Mouse (Mus musculus): ENCODE data around the gene Gm20388. TPM values are rescaled to one million over a fixed set of nuclear protein-coding genes. Genes with fewer than 3 reads are reported as not detected.
A peak's percentile ranks its signal among the peaks of the same experiment; 100 is the strongest.

The Gm20388 gene
- polyA plus RNA-seq, 1 experiment from 2014 or later, result not detected

DNA sequence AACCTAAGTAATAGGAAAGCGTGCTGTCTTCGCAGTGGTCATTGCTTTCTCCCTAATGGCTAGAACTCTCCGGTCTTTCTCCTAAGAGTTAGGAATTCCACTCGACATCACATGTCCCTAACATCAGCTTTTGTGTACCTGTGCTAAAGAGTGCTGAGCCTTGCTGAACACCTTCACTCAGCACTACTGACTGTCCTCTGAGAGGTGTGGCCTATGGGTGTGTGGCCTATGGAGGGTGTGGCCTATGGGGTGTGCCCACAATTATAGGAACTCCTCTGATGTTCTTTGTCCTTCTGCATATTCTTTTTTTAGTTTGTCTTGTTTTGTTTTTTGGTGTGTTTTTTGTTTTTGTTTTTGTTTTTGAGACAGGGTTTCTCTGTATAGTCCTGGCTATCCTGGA is 3835.8 kb downstream of the Gm20388 start:
- WGBS, result 89% methylated on average over 4 of the region's 4 CpGs
- Histone ChIP-seq H3K4me2 (replicated peaks; ENCODE audit: low read depth) (no peak overlapping the region), H3K27ac (replicated peaks) (no peak overlapping the region), H3K9ac (ENCODE audit: low read length) (no peak overlapping the region), H3K4me3 (ENCODE audit: low read depth, low read length) (no peak overlapping the region), H3K36me3 (ENCODE audit: control insufficient read depth, insufficient read depth, low read length) (no peaks in the 10 kb centered on the region), H3K9me3 (ENCODE audit: control insufficient read depth, low read length) (no peaks in the 10 kb centered on the region), H3K4me1 (replicated peaks; ENCODE audit: control insufficient read depth, insufficient read depth) (0 out of 2 replicates have a peak, but pooled peaks cover 4% of the 10 kb centered on the region), H3K27me3 (ENCODE audit: control insufficient read depth, insufficient read depth, low read length) (no peaks in the 10 kb centered on the region)
- TF ChIP-seq CTCF (IDR thresholded peaks at IDR 0.05; ENCODE audit: low read depth) (no peak), EP300 (optimal IDR thresholded peaks at IDR 0.05) (no peak)
- DNase-seq (ENCODE audit: low spot score), result no peak
- ATAC-seq (ENCODE audit: low FRiP score, low TSS enrichment), result peak; percentile 71; the same call in 1 of the 2 replicates

DNA sequence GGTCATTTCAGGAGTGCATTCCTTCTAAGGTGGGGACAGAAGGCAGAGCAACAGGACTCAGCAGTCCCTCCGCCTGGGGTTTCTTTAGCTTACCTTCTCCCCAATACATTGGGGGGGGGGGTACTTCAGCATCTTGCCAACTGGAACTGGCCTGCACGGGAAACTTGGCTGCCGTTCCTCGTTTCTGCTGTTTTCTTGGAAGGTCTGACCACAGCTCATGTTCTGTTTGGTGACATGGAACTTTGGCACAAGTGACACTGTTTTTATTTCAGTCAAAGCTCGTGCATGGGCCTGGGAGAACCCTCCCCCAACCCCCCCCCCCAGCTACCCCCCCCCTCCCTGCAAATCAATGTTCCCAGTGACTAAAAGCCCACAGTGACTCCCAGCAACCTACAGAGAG is 3837.1 kb downstream of the Gm20388 start:
- DNase-seq (ENCODE audit: low spot score), result no peak
- Histone ChIP-seq H3K4me2 (replicated peaks; ENCODE audit: low read depth) (no peak overlapping the region), H3K9ac (ENCODE audit: low read length) (no peak overlapping the region), H3K9me3 (ENCODE audit: control insufficient read depth, low read length) (no peaks in the 10 kb centered on the region), H3K27me3 (ENCODE audit: control insufficient read depth, insufficient read depth, low read length) (no peaks in the 10 kb centered on the region), H3K36me3 (ENCODE audit: control insufficient read depth, insufficient read depth, low read length) (no peaks in the 10 kb centered on the region), H3K4me3 (ENCODE audit: low read depth, low read length) (no peak overlapping the region), H3K27ac (replicated peaks) (no peak overlapping the region), H3K4me1 (replicated peaks; ENCODE audit: control insufficient read depth, insufficient read depth) (0 out of 2 replicates have a peak, but pooled peaks cover 6% of the 10 kb centered on the region)
- WGBS, result 28% methylated on average over 5 of the region's 5 CpGs
- no peak for ATAC-seq (ENCODE audit: low FRiP score, low TSS enrichment)
- no peak for TF ChIP-seq EP300 (optimal IDR thresholded peaks at IDR 0.05)
- TF ChIP-seq CTCF (IDR thresholded peaks at IDR 0.05; ENCODE audit: low read depth), result no peak

DNA sequence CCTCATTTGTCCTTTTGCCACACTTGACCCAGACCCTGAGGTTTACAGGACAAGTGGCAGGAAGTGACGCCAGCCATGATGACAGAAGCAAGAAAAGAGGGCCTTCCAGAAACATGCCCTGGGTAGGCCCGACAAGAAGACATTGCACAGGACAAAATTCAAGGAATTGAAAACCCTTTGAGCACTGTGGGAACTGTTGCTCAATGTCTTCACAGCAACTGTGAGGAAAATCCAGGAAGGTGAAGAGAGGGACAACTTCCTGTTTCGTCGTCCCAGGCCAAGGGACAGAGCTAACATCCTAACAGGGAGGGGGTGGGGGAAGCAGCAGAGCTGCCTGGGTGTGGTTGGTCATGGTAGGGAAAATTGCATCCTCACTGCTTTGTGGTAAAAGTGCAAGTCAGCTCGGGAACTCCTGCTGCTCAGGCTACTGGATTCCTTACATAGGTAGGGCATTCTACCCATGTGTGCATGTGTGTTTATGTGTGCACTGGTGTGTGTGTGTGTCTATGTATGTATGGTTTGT is 3839.6 kb downstream of the Gm20388 start:
- DNase-seq (ENCODE audit: low spot score) (no peak), ATAC-seq (ENCODE audit: low FRiP score, low TSS enrichment) (no peak)
- Histone ChIP-seq H3K4me2 (replicated peaks; ENCODE audit: low read depth) (no peak overlapping the region), H3K27me3 (ENCODE audit: control insufficient read depth, insufficient read depth, low read length) (no peaks in the 10 kb centered on the region), H3K27ac (replicated peaks) (no peak overlapping the region), H3K4me1 (replicated peaks; ENCODE audit: control insufficient read depth, insufficient read depth) (0 out of 2 replicates have a peak, but pooled peaks cover 6% of the 10 kb centered on the region), H3K4me3 (ENCODE audit: low read depth, low read length) (no peak overlapping the region), H3K9me3 (ENCODE audit: control insufficient read depth, low read length) (no peaks in the 10 kb centered on the region), H3K36me3 (ENCODE audit: control insufficient read depth, insufficient read depth, low read length) (no peaks in the 10 kb centered on the region), H3K9ac (ENCODE audit: low read length) (no peak overlapping the region)
- 59% methylated on average over 5 of the region's 5 CpGs for WGBS
- TF ChIP-seq EP300 (optimal IDR thresholded peaks at IDR 0.05) (no peak), CTCF (IDR thresholded peaks at IDR 0.05; ENCODE audit: low read depth) (no peak)

DNA sequence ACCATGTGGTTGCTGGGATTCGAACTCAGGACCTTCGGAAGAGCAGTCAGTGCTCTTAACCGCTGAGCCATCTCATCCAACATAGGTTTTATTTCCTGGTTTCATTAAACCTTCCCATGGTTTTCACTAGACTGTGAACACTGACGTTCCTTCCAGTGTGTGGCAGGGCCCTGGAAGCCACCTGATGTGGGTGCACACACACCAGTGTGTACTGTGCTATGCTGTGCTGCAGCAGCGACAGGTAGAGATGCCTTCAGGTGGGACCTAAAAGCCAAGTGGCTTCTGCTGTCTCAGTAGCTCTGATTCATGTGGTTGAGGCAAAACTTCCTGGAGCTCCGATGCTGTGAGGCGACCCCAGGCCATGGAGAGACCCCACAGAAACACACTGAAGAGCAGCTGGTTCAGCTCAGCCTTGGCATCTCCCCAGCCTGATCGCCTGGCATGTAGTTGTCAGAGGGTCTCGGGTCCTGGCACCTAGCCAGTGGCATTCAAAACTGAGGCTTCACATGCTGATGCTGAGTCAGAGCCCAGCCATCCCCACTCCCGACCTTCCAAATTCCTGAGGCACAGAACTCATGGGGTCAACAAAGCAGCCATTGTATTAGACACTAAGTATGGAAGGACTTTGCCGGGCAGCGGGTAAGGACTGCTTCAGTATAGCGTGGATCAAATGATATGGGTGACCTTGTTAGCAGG is 3842.3 kb downstream of the Gm20388 start:
- ATAC-seq (ENCODE audit: low FRiP score, low TSS enrichment) (no peak), DNase-seq (ENCODE audit: low spot score) (peak; percentile 46)
- no peak overlapping the region for H3K4me3 ChIP-seq (ENCODE audit: low read depth, low read length)
- no peaks in the 10 kb centered on the region for H3K27me3 ChIP-seq (ENCODE audit: control insufficient read depth, insufficient read depth, low read length)
- no peak overlapping the region for H3K4me2 ChIP-seq (replicated peaks; ENCODE audit: low read depth)
- TF ChIP-seq EP300 (optimal IDR thresholded peaks at IDR 0.05) (no peak), CTCF (IDR thresholded peaks at IDR 0.05; ENCODE audit: low read depth) (no peak)
- H3K4me1 ChIP-seq (replicated peaks; ENCODE audit: control insufficient read depth, insufficient read depth), result 0 out of 2 replicates have a peak, but pooled peaks cover 2% of the 10 kb centered on the region
- H3K27ac ChIP-seq (replicated peaks), result 0 out of 2 replicates have a peak overlapping the region, but pooled peaks have one; percentile 13
- no peak overlapping the region for H3K9ac ChIP-seq (ENCODE audit: low read length)
- no peaks in the 10 kb centered on the region for H3K9me3 ChIP-seq (ENCODE audit: control insufficient read depth, low read length)
- 56% methylated on average over 13 of the region's 13 CpGs for WGBS
- H3K36me3 ChIP-seq (ENCODE audit: control insufficient read depth, insufficient read depth, low read length), result no peaks in the 10 kb centered on the region

DNA sequence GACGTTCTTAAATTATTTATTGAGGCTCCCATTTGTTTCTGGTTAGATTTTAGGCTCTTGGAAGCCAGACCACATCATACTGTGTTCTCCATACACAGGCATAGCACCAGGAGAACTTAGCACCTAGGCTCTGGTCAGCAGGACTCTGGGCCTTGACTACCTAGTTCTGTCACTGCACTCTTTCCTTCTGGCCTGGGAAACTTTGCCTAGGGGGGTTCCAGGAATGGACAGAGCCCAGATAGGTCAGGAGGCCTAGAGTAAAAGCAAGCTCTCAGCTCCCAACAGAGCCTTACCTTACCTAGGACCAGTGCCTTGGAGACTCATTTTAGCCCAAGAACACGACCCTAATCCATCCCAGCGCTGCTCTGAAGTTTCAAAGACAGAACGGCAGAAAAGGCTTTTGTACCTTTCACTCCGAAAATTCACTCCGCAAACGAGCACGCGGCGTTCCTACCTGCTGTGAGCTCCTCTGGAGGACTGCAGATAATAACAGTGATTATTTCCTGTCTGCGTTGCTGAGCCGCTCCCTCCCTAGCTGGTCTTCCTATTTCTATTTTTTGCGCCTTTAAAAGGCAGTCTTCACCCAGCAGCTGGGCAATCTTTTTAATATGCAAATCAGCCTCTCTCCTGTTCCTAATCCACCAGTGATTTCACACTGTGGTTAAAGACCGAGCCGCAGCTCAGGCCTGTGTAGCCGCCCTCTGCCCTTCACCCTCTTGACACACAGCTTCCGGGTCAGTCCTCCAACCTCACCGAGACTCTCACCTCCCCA is 3843.1 kb downstream of the Gm20388 start:
- Histone ChIP-seq H3K9me3 (ENCODE audit: control insufficient read depth, low read length) (no peaks in the 10 kb centered on the region), H3K27me3 (ENCODE audit: control insufficient read depth, insufficient read depth, low read length) (no peaks in the 10 kb centered on the region), H3K27ac (replicated peaks) (peak overlapping the region; percentile 5; the same call in 1 of the 2 replicates), H3K4me2 (replicated peaks; ENCODE audit: low read depth) (no peak overlapping the region; the same call in 1 of the 2 replicates), H3K4me1 (replicated peaks; ENCODE audit: control insufficient read depth, insufficient read depth) (0 out of 2 replicates have a peak, but pooled peaks cover 2% of the 10 kb centered on the region), H3K36me3 (ENCODE audit: control insufficient read depth, insufficient read depth, low read length) (no peaks in the 10 kb centered on the region), H3K9ac (ENCODE audit: low read length) (no peak overlapping the region), H3K4me3 (ENCODE audit: low read depth, low read length) (no peak overlapping the region)
- ATAC-seq (ENCODE audit: low FRiP score, low TSS enrichment), result no peak
- DNase-seq (ENCODE audit: low spot score), result no peak
- TF ChIP-seq CTCF (IDR thresholded peaks at IDR 0.05; ENCODE audit: low read depth) (no peak), EP300 (optimal IDR thresholded peaks at IDR 0.05) (no peak)
- WGBS, result 32% methylated on average over 18 of the region's 18 CpGs
